Mouse (Mus musculus): ENCODE data around the gene Ftcd. TPM values are rescaled to one million over a fixed set of nuclear protein-coding genes. Genes with fewer than 3 reads are reported as not detected.
A peak's percentile ranks its signal among the peaks of the same experiment; 100 is the strongest.

The Ftcd gene
- polyA plus RNA-seq (2016; fragmentation: Nextera tagmentation; extraction: Ambion mirVana): not detected in 2 replicates

DNA sequence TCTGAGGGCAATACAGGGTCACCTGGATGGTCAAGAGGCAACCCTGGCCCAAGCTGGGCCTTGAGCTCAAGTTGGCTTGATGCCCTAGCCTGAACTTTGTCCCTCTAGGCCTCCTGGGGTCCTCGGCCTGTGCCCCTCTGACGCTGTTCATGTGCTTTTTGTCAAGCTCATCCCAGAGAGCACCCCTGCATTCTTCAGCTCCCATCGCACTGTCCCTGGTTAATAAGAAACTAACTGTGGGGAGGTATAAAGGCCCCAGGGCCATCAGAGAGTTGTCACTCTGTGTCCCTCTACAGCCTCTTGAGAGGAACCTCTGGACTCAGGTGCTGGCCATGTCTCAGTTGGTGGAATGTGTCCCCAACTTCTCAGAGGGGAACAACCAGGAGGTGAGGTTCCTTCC is at the start of gene Ftcd:
Ftcd (plus strand) TSS at position 275 of the 400 bp plus-strand sequence.
- H3K36me3 ChIP-seq (replicated peaks): no peaks in the 10 kb centered on the region
- peaks cover 12% of the 10 kb centered on the region for H3K4me1 ChIP-seq
- WGBS: 79% methylated on average over 3 of the region's 3 CpGs
- H3K9me3 ChIP-seq: no peaks in the 10 kb centered on the region
- no peak for DNase-seq (ENCODE audit: low spot score)
- H3K4me3 ChIP-seq: no peak within 1 kb of the TSS
- H3K27ac ChIP-seq (replicated peaks): no peak within 1 kb of the TSS
- H3K27me3 ChIP-seq (replicated peaks; ENCODE audit: low read depth, poor library complexity, severe bottlenecking): no peaks in the 10 kb centered on the region

DNA sequence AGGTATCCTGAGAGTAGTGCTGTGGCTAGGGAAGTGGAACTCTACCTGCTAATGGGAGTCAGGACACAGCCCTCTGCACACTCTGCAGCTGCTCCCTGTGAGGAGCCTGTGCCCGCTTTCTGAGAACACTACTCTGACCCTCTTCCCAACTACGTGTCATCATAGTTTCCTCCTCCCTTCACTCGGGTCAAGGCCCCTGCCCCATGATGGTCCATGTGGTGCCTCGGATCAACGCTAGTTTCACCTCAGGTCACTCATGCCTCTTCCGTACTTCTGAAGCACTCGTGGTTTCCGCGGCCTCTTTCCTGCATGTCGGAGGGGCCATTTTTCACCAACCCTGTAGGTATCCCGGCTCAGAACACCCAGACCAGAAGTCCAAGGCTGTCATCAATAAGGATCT is 44.5 kb upstream of the Ftcd start:
- Histone ChIP-seq H3K4me1 (peaks cover 33% of the 10 kb centered on the region), H3K27me3 (replicated peaks; ENCODE audit: low read depth, poor library complexity, severe bottlenecking) (no peaks in the 10 kb centered on the region), H3K9me3 (no peaks in the 10 kb centered on the region), H3K36me3 (replicated peaks) (peaks cover 30% of the 10 kb centered on the region), H3K4me3 (peak overlapping the region; percentile 87), H3K27ac (replicated peaks) (peak overlapping the region; percentile 89)
- no peak for DNase-seq (ENCODE audit: low spot score)
- 2% methylated on average over 11 of the region's 11 CpGs for WGBS

DNA sequence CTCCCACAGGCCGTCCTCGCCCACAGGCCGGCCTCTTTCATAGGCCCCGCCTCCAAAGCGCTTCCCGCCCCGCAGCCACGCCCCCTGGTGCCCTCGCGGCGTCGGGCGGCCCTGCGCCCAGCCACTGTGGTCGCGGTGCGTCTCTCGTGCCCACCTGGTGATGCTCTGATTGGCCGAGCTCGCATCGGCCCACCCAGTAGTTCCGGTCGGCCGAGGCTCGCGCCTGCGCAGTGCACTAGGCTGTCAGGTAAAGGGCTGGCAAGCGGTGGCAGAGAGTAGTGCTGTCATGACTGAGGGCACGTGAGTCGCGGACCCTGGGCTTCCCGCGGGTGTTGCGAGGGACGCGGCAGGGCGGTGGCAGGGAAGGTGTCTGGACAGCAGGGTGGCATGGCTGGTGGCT is 44.1 kb upstream of the Ftcd start, which contains the start of gene Lss:
Lss (plus strand) TSS at position 214 of the 400 bp plus-strand sequence.
- H3K27ac ChIP-seq (replicated peaks): peak within 1 kb of the TSS; percentile 89
- peak; percentile 99 for DNase-seq (ENCODE audit: low spot score)
- H3K27me3 ChIP-seq (replicated peaks; ENCODE audit: low read depth, poor library complexity, severe bottlenecking): no peaks in the 10 kb centered on the region
- peaks cover 33% of the 10 kb centered on the region for H3K4me1 ChIP-seq
- peaks cover 34% of the 10 kb centered on the region for H3K36me3 ChIP-seq (replicated peaks)
- H3K4me3 ChIP-seq: peak within 1 kb of the TSS; percentile 87
- under 1% methylated on average over 37 of the region's 37 CpGs for WGBS
- H3K9me3 ChIP-seq: no peaks in the 10 kb centered on the region

DNA sequence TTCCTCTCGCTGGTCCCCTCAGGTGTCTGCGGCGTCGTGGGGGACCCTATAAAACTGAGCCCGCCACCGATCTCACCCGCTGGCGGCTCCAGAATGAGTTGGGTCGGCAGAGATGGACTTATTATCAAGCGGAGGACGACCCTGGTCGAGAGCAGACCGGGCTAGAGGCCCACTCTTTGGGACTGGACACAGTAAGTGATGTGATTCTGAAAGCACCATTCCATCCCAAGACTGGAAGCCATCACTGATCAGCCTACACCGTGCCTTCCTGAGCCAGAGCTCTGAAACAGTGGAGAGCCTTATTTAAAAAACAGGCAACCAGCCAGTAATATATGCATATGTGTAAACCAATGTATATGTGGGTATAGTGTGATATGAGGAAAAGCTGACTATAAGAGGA is 43.6 kb upstream of the Ftcd start:
- WGBS: 1% methylated on average over 14 of the region's 14 CpGs
- Histone ChIP-seq H3K36me3 (replicated peaks) (peaks cover 39% of the 10 kb centered on the region), H3K9me3 (no peaks in the 10 kb centered on the region), H3K4me1 (peaks cover 33% of the 10 kb centered on the region), H3K27ac (replicated peaks) (peak overlapping the region; percentile 89), H3K4me3 (peak overlapping the region; percentile 87), H3K27me3 (replicated peaks; ENCODE audit: low read depth, poor library complexity, severe bottlenecking) (no peaks in the 10 kb centered on the region)
- no peak for DNase-seq (ENCODE audit: low spot score)

DNA sequence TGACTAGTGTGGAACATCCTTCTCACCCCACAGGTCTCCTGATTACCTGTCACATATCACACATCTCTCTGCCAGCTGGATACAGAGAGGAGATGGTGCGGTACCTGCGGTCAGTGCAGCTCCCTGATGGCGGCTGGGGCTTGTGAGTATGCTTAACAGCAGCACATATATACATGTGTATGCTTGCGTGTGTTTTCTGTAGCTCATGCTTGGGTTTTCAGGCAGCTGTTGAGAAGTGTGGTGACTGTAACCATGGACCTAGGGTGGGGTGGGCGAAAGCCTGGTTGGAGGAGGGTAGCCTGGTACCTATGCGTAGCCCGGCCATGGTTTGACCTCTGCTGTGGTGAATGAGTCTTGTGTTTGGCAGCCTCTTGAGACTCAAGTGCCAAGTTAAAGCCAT is 39.9 kb upstream of the Ftcd start:
- Histone ChIP-seq H3K4me1 (peaks cover 31% of the 10 kb centered on the region), H3K36me3 (replicated peaks) (peaks cover 76% of the 10 kb centered on the region), H3K9me3 (no peaks in the 10 kb centered on the region), H3K27ac (replicated peaks) (no peak overlapping the region), H3K4me3 (no peak overlapping the region), H3K27me3 (replicated peaks; ENCODE audit: low read depth, poor library complexity, severe bottlenecking) (no peaks in the 10 kb centered on the region)
- DNase-seq (ENCODE audit: low spot score): no peak
- WGBS: 96% methylated on average over 7 of the region's 7 CpGs

DNA sequence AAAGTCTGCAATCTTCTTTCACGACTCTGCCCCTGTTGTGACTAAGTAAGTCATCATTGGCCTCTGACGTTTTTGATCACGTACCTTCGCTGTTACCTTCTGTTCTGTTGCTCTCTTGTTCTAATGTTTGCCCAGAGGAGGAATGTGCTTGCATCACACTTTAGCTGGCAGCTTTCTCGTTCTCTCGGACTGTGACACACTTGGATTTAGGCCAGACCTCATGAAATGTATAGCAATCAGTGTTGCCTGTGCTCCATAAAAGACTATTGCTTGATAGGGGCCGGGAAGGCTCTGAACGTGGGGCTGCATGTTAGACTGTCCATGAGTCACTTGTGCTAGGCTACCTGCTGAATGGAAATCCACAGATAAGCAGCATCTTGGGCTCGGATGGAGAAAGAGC is 37.8 kb upstream of the Ftcd start:
- Histone ChIP-seq H3K4me1 (peaks cover 10% of the 10 kb centered on the region), H3K27me3 (replicated peaks; ENCODE audit: low read depth, poor library complexity, severe bottlenecking) (no peaks in the 10 kb centered on the region), H3K27ac (replicated peaks) (no peak overlapping the region), H3K9me3 (no peaks in the 10 kb centered on the region), H3K36me3 (replicated peaks) (peaks cover 97% of the 10 kb centered on the region), H3K4me3 (no peak overlapping the region)
- DNase-seq (ENCODE audit: low spot score): no peak
- 86% methylated on average over 9 of the region's 9 CpGs for WGBS

DNA sequence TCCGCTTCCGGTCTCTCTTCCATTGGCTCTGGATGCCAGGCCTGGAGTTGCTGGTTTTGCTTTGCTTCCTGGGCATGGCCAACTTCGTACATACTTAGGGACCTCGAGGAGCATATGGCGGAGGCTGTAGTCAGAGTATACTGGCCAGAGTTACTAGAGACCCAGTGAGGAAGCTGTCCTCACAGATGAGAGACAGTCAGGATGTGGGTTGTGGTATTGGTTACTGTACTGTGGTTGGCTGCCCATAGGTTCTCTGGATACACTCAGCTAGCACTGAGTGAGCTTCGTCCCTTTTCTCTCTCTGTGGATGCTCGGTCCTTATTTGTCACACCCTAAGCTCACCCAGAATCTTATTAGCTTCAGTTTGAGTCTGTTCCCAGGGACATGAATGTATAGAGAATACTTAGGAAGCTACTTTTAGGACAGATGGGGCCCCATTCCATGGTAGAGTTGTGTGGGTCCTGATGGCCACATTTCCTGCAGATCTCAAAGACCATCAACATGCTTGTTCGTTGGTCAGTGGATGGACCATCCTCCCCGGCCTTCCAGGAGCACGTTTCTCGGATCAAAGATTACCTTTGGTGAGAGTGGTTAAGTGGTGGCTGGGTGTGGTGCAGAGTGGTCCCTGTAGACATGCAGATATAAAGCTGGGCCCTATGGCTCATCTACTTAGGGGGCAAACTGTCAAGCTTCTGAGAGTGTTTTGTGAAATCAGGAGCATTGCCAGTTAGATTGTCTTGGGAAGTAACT is 33.9 kb upstream of the Ftcd start:
- H3K4me3 ChIP-seq: no peak overlapping the region
- peaks cover 100% of the 10 kb centered on the region for H3K36me3 ChIP-seq (replicated peaks)
- 94% methylated on average over 11 of the region's 11 CpGs for WGBS
- H3K27ac ChIP-seq (replicated peaks): no peak overlapping the region
- H3K9me3 ChIP-seq: no peaks in the 10 kb centered on the region
- DNase-seq (ENCODE audit: low spot score): no peak
- H3K4me1 ChIP-seq: no peaks in the 10 kb centered on the region
- no peaks in the 10 kb centered on the region for H3K27me3 ChIP-seq (replicated peaks; ENCODE audit: low read depth, poor library complexity, severe bottlenecking)

DNA sequence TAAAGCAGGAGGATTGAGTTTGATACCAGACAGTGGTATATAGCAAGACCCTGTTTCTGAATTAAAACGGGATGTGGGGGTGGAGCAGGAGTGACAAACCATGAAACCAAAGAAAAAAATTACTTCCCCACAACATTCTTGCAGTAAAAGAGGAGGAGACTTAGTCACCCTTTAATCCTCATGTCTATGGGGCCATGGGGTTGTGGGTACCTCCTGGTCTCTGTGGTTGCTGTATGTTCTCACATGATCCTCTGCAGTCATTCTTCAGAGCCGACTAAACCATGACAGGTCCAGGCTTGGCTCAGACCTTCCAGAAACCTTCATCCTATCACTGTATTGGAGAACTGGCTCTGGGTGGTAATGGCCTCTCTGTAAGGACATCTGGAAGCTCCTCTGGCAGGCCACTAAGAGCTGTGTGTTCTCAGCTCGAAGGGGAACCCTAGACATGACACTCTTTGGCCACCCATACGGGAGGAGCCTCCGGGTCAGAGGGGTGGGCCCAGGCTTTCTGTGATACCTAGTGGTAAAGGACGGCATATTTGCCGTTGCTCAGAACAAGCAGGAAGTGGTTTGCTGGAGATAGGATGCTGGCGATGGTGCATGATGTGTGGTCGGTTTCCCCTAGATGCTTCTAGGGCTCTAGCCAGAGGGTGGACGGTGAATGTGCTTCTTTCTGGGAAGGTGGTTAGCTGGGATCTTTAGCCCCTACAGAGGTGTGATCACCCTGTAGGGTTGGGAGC is 32.6 kb upstream of the Ftcd start:
- DNase-seq (ENCODE audit: low spot score): no peak
- Histone ChIP-seq H3K27me3 (replicated peaks; ENCODE audit: low read depth, poor library complexity, severe bottlenecking) (no peaks in the 10 kb centered on the region), H3K36me3 (replicated peaks) (peaks cover 100% of the 10 kb centered on the region), H3K27ac (replicated peaks) (no peak overlapping the region), H3K4me1 (no peaks in the 10 kb centered on the region), H3K9me3 (no peaks in the 10 kb centered on the region), H3K4me3 (no peak overlapping the region)
- WGBS: 94% methylated on average over 10 of the region's 10 CpGs

DNA sequence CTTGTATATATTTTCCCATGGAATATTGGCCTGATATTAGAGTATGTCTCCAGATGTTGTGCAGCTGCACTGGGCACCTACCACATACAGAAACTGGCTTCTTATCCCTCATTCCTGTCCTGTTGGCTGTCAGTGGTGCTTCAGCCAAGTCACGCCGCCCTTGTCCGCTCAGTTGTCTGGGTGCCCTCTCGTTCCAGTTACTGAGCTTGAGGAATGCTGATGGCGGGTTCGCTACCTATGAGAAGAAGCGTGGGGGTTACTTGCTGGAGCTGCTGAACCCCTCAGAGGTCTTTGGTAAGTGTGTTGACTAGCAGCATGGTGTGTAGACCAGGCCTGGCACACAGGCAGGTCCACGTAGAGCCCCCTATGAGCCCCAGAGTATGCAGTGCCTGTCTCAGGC is 28.9 kb upstream of the Ftcd start:
- Histone ChIP-seq H3K27me3 (replicated peaks; ENCODE audit: low read depth, poor library complexity, severe bottlenecking) (no peaks in the 10 kb centered on the region), H3K36me3 (replicated peaks) (peaks cover 100% of the 10 kb centered on the region), H3K4me1 (no peaks in the 10 kb centered on the region), H3K27ac (replicated peaks) (no peak overlapping the region), H3K9me3 (no peaks in the 10 kb centered on the region), H3K4me3 (no peak overlapping the region)
- 95% methylated on average over 8 of the region's 8 CpGs for WGBS
- no peak for DNase-seq (ENCODE audit: low spot score)

DNA sequence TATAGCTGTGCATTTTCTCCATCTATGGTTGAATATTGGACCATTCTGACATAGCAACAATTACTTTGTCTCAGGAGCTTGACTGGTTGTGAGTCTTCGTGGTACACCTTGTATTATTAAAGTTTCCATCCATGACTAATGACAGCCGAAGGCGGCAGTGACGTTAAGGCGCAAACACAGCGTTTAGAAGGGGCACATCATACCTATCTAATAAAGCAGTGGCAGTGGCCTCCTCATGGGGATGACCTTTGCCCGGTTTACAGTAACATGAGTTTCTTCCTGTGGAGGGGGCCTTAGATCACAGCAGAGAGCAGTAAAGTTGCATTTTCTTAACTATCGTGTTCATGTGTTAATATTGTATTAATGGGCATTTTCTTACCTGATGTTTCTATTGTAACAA is 27.2 kb upstream of the Ftcd start:
- peaks cover 100% of the 10 kb centered on the region for H3K36me3 ChIP-seq (replicated peaks)
- no peak overlapping the region for H3K4me3 ChIP-seq
- 93% methylated on average over 8 of the region's 8 CpGs for WGBS
- no peaks in the 10 kb centered on the region for H3K9me3 ChIP-seq
- H3K27ac ChIP-seq (replicated peaks): no peak overlapping the region
- no peak for DNase-seq (ENCODE audit: low spot score)
- no peaks in the 10 kb centered on the region for H3K4me1 ChIP-seq
- no peaks in the 10 kb centered on the region for H3K27me3 ChIP-seq (replicated peaks; ENCODE audit: low read depth, poor library complexity, severe bottlenecking)

DNA sequence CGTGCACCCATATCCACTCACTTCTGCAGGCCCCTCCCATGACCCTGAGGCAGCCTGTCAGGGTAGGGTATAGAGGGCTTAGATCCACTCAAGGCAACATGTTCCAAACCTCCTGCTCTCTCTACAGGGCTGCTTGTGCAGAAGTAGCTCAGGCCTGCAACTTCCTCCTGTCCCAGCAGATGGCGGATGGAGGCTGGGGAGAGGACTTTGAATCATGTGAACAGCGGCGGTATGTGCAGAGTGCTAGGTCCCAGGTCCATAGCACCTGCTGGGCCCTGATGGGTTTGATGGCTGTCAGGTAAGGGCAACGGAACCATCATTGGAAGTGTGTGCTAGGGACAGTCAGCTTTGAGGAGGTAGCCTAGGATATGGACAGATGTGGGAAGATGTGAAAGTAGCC is 25.0 kb upstream of the Ftcd start:
- Histone ChIP-seq H3K27ac (replicated peaks) (no peak overlapping the region), H3K4me1 (no peaks in the 10 kb centered on the region), H3K36me3 (replicated peaks) (peaks cover 97% of the 10 kb centered on the region), H3K4me3 (no peak overlapping the region), H3K27me3 (replicated peaks; ENCODE audit: low read depth, poor library complexity, severe bottlenecking) (no peaks in the 10 kb centered on the region), H3K9me3 (no peaks in the 10 kb centered on the region)
- DNase-seq (ENCODE audit: low spot score): no peak
- 85% methylated on average over 5 of the region's 5 CpGs for WGBS

DNA sequence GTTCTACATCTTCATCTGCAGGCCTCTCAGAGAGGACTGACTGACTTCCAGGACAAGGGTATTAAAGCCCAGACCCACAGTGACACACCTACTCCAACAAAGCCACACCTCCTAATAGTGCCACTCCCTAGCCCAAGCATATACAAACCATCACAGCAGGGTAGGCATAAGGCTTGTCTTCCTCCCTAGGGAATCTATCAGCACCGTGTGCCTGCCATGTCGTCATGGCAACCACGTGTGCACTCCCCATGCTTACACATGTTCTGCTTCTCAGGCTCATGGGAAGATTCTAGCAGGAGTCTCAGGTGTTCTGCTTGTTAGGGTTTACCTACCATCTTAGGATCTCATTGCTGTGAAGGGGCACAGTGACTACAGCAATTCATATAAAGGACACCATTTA is 23.9 kb upstream of the Ftcd start:
- H3K4me1 ChIP-seq: no peaks in the 10 kb centered on the region
- 82% methylated on average over 3 of the region's 3 CpGs for WGBS
- no peaks in the 10 kb centered on the region for H3K27me3 ChIP-seq (replicated peaks; ENCODE audit: low read depth, poor library complexity, severe bottlenecking)
- H3K4me3 ChIP-seq: no peak overlapping the region
- DNase-seq (ENCODE audit: low spot score): no peak
- H3K9me3 ChIP-seq: no peaks in the 10 kb centered on the region
- peaks cover 92% of the 10 kb centered on the region for H3K36me3 ChIP-seq (replicated peaks)
- H3K27ac ChIP-seq (replicated peaks): no peak overlapping the region

DNA sequence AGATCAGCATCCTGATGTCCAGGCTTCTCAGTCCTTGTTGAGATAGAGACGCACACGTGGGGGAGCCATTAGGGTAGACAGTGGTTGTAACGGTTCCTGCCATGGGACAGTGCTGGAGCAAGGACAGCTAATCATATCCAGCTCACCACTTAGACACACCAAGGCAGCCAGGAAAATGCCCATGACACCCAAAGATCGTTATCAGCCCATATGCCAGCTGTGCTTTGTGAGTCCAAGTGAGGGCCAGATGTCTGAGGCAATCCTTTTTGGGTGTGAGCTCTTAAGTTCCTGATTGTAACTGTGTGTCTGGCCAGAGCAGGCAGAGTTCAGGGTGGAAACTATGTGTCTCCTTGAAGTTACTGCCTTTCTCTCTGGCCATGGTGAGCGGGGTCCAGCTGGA is 21.4 kb upstream of the Ftcd start:
- Histone ChIP-seq H3K4me1 (no peaks in the 10 kb centered on the region), H3K27me3 (replicated peaks; ENCODE audit: low read depth, poor library complexity, severe bottlenecking) (no peaks in the 10 kb centered on the region), H3K9me3 (no peaks in the 10 kb centered on the region), H3K36me3 (replicated peaks) (peaks cover 68% of the 10 kb centered on the region), H3K4me3 (no peak overlapping the region), H3K27ac (replicated peaks) (no peak overlapping the region)
- 91% methylated on average over 5 of the region's 5 CpGs for WGBS
- DNase-seq (ENCODE audit: low spot score): no peak

Measured in embryonic facial prominence, embryonic 10.5 days (tissue).